Mouse (Mus musculus) frontal cortex, adult 2 months (tissue): ENCODE data around the gene Cux1. TPM values are rescaled to one million over a fixed set of nuclear protein-coding genes. Genes with fewer than 3 reads are reported as not detected.

Source experiments
- DNase-seq, 2 experiments: peaks; one replicate each; pipeline ENCODE4 v3.0.0; 2022; ENCODE audit warnings: low spot score in 1 of 2; ENCODE audit errors: extremely low spot score in 1 of 2
- polyA plus RNA-seq: library from polyadenylated mRNA; depleted of rRNA; stranded (reverse); fragments of >200 nt; gene quantifications from 2 replicates; pipeline ENCODE4 v1.2.3, GENCODE M21; 2012

The Cux1 gene
- polyA plus RNA-seq, 1 experiment = 65.0 TPM

GRCm38 (mm10) chr5:136285106-136285505, 282.2 kb downstream of the Cux1 start:
- DNase-seq = peak in 1 of 2 experiments; percentile 62

GRCm38 (mm10) chr5:136281351-136281750, 285.9 kb downstream of the Cux1 start:
- DNase-seq = peak in 1 of 2 experiments; percentile 53

GRCm38 (mm10) chr5:136274739-136275138, 292.6 kb downstream of the Cux1 start:
- DNase-seq = no peak

DNA sequence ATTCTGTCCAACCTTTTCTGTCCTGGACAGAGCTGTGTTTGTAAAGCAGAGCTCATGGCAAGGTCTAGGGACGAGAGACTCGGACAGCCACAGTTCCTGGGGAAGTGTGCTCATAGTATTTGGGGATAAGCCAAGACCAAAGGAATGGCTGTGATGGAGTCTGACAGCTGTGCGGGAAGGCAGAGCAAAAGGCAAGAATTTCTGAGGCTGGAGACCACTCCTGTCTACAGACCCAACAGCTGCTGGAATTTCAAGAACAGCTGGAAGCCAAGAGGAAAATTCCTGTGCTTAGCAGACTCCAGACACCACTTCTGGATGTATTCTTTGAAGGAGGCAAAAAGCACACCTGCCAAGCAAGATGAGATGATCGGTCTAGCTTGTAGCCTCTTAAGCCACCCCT, 297.4 kb downstream of the Cux1 start:
- no peak for DNase-seq

DNA sequence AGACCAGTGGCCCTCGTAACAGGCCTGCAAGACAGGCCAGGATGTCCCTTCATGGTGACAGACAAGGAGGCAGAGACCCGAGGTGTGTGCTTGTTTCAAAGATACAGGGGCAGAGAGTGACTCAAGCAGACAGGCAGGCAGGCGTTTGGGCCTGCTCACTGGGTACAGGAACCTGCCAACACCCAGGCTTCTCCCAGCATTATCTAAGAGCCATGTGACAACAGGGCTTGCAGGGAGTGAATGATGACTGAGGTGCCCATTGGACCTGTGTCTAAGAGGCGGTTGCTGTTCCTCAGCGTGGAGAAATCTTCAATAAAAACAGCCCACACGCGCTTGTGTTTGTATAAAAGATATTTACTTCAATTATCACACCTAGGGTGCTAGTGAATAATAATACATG, 301.2 kb downstream of the Cux1 start:
- no peak for DNase-seq

DNA sequence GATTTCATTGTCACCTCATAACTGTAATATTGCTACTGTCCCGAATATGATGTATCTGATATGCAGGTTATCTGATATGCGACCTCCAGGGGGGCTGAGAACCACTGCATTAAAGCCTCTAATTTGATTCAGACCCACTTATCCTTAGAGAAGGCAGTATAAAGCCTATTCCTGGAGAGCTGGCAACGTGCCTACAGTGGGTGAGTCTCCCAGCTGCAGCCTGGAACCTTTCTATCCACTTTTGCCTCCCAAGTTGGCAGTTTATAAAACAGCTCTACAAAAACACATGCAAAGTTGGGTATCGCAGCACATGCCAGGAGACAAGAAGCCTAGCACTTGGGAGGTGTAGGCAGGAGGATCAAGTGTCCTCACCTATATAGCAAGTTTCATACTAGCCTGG, 303.9 kb downstream of the Cux1 start:
- DNase-seq = peak in 1 of 2 experiments; percentile 58

DNA sequence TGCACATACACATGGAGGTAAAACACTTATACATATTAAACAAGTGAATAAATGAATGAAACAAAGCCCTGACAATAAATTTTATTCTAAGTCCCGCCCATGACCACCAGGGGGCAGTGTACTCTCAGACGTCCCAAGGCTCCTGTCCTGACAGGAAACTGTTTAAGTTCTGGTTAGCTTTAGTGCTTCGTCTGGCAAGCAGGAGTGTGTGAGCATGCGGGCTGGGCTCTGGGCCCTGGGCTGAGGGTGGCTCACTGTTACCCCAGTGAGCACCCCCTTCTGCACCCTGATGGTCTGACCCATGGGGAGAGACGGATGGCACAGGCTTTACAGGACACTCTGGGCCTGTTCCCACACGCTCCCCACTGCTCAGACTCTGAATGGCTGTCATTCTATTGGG, 308.4 kb downstream of the Cux1 start:
- DNase-seq = peak in 1 of 2 experiments; percentile 81

DNA sequence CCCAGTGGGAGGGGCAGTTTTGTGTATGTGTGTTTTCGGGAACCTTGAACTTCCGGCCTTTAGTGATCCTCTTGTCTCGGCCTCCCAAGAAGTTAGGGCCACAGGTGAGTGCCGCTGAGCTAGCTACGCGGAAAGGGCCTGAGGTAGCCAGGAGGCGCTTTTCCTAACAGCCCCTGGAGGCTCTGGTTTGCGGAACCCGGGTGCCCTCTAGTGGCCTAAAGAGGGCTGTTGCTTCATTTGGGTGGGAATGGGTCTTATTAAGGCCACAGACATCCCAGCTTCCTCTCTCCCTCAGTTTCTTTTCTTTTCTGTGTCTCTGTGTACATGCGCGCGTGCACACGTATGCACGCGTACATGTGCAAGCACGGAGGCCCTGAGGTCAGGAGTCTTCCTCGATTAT, 314.4 kb downstream of the Cux1 start:
- peak; percentile 49 to 90 for DNase-seq

DNA sequence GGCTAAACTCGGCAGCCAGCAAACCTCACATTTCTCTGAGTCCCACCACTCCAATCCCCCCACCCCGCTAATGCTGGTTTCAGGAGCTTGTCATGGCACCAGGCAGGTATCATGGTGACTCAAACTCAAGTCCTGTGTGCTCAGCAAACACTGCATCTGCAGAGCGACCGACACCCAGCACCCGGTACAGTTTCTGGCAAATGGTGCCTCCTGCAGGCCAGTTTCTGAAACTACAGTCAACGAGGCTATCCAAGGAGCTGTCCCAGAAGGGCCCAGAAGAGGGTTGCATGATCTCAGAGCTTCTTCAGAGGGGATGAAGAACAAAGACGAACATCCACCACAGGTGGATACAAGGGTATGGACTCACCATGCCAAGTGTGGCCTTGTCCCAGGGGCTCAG, 316.3 kb downstream of the Cux1 start:
- peak in 1 of 2 experiments; percentile 52 for DNase-seq

DNA sequence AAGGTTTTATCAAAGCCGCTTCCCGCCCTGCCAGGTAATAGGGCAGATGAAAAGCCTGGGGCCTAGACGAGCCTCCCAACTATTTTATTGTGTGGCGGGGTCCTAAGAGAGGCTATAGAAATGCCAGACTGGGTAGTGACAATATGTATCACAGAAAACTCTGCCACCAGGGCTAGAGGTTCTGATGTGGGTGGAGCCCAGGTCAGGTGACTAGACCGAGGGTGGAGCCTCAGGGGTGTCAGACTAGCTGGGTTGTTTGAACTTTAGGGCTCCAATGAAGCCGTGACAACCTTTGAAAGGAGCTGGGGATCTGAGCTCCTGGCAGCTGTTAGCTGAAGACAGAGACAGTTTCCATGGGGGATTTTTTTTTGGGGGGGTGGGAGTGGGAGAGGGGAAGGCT, 318.8 kb downstream of the Cux1 start:
- no peak for DNase-seq

DNA sequence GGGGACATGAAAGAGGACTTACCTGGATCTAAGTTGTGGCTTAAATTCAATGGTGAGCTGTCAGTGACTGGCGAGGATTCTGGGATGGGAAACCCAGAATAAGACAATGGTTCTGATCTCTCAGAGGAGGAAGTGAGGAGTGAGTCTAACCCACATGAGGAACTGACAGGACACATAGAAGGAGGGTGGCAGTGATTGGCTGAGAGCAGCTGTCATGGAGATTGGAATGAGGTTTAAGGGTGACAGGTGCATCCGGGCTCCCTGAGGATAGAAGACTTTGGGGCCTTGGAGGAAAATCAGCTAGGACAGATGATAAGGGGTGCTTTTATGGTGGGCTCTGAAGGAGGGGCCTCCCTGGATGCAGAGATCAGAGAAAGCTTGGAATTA, 320.8 kb downstream of the Cux1 start, which contains the start of gene Sh2b2:
TSS of gene Sh2b2 (minus strand) at position 105 of the 387 bp plus-strand sequence.
- no peak for DNase-seq

GRCm38 (mm10) chr5:136245541-136246451, 321.5 kb downstream of the Cux1 start:
- no peak for DNase-seq

GRCm38 (mm10) chr5:136244762-136245540, 322.3 kb downstream of the Cux1 start:
- peak; percentile 64 to 87 for DNase-seq

DNA sequence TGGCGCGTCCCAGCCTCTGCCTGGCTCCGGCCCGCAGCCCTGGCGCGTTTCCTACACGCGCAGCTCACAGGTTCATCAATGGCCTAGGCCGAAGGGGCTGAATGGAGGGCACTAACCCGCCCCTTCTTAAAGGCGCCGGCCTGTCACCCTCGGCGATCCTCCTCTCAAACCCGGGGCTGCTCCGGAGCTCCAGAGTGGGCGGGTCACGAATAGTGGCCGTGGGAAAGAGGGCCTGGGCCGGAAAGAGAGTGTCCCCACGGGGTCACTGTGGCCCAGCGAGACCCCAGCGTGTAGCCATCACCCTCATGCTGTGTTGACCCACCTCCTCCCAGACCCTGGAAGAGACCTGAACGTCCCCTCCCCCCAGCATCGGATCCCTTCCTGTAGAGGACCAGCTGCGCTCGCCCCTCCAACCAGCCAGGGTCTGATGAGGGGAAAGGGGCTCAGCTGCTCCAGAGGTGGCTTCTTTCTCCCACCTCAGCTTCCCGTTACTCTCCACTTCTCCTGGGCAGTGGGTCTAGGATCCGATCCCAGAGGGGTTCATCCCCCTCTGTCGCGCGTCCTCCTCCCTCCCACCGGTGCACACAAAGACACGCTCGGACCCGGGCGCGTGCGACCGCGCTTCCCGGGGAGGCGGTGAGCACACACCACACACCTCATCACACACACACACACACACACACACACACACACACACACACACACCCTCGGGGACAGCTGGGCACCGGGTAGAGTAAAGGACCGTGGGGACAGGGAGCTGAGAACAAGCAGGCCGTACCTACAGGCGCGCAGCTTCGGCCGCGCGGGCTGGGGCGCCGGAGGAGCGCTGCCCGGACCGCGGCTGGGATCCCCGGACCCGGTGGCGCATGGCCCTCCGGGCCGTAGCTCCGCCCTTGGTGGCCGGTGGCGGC, 323.2 kb downstream of the Cux1 start:
- peak in 1 of 2 experiments; percentile 15 for DNase-seq

- no peak for DNase-seq
These were observed 326.1 kb downstream of the Cux1 start for GRCm38 (mm10) chr5:136241161-136241560.

- DNase-seq = no peak
These were observed 326.9 kb downstream of the Cux1 start for GRCm38 (mm10) chr5:136240381-136240780.

DNA sequence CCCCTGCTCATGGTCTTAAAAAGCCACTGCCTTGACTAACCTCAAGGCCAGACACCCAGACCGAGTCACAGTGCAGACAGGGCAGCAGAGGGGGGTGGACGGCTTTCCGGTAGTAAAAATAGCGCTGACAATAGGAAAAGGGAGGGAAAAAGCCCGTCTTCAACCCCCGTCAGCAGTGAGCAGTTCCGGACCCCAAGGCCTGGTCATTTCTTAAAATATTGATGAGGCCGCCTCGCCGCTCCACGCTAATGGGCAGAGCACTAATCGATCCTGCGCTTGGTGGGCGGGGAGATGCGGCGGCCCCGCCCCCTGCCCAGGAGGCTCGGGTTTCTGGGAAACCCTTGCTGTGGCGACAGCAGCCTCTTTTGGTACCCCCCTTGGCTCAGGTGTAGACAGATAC, 329.7 kb downstream of the Cux1 start:
- DNase-seq = no peak

GRCm38 (mm10) chr5:136236611-136237010, 330.7 kb downstream of the Cux1 start:
- DNase-seq = no peak

DNA sequence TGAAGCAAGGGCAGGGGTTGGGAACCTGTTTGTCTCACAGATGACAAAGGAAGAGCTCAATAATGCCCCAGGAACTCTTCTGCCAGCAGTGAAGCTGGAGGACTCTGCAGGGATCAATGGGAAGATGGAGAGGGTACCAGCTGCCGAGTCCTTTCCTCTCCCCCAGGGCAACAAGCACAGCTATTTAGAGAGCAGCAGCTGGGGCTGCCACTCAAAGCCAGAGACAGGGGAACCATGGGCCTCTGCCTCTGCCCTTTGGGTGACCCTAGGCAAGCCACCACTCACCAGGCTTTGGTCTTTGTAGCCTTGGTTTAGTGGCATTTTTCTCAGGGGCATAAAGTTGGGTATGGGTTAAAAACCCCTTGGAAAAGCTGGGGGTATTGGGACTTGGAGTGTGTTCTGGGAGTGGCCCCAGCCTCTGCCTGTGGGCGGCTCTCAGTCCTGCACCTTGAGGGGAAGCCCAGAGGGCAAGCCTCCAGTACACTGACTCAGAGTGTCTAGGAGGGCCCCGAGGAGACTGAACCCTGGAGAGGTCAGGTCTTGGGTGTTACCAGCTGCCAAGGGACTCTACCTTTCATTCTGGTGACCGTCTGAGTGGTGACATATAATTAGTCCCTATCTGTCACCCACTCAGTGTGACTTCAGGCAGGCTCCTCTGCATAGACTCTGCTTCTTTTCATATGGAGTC, 336.8 kb downstream of the Cux1 start:
- no peak for DNase-seq
